Mouse (Mus musculus) testis, adult 2 months (tissue): ENCODE data around the gene Pcca.

ENCODE experiments used
- CTCF ChIP-seq: fragments of 200-500 bp; IDR thresholded peaks from 2 replicates; pipeline ENCODE4 v1.5.1; 2012; ENCODE audit warnings: low read depth, mild to moderate bottlenecking, inconsistent platforms, low read length, moderate library complexity; ENCODE audit not compliant: control insufficient read depth, insufficient read depth, insufficient replicate concordance
- POLR2A ChIP-seq: fragments of 200-500 bp; IDR thresholded peaks from 2 replicates; pipeline ENCODE4 v1.6.1; 2012; ENCODE audit warnings: low read depth, mild to moderate bottlenecking, inconsistent platforms, low read length, moderate library complexity; ENCODE audit not compliant: control insufficient read depth

- TF ChIP-seq CTCF = no peak
- TF ChIP-seq POLR2A = no peak
Observed at GRCm38 (mm10) chr14:122729431-122730073, 195.4 kb downstream of the Pcca start.
